Mouse (Mus musculus): ENCODE data around the gene Tomm40l.

The Tomm40l gene

DNA sequence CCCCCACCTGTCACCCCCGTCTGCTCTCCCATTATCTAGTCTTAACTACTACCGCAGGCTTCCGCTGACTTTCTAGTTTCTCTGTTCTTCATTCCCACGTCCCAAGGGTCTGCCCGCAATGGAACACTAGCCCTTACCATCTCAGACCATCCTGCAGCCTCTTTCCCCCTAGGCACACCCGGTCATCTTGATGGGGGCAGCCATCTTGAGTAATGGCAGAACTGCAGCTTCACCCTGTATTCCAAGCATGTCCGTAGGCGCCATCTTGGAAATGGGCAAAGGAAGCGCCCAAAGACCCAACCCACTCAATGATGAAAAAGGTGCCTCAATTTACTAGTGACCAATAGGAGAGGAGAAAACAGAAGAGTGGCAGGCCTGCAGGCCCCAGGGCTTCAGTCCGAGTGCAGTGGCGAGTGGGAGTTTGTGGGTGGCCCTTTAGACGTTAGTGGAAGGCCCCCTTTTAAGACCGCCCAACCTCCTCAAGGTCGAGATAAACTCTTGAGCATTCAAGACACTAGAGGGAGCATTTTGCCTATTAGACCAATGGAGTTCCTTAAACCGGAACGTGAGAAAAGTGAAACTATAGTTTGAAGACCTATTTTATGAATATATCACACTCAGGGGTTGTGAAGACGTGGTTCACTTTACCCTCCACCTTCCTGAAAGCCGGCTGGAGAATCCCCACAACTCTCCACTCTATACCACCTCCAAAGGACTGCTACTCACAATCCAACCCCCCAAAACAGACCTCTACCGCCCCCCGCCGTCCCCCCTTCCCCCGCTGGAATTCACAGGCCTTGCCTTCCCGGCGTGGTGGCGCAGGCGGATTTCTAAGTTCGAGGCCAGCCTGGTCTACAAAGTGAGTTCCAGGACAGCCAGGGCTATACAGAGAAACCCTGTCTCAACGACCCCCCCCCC lies at the start of gene Tomm40l:
TSS of gene Tomm40l (minus strand) at position 277 of the 918 bp plus-strand sequence.
- peak; percentile 87 for DNase-seq (ENCODE audit: low spot score in 2 of 2)

DNA sequence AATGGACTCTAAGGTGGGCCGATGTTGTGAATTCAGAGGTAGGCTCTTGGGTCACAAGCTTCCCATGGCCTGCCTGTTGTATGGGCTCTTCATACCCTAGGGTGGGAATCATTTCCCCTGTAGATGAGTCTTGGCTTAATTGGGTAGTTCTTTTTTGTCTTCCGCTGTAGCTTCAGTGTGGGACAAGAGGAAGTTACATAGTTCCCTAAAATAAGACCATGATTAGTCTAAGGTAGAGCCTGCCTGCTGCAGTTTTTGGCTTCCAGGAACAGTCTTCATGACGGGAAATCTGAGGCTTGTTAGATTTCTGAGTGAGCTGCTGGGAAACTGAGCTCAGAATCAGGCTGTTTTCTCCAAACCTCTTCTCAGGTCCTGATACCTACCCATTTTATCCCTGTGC lies 49.8 kb upstream of the Tomm40l start:
- no peak for DNase-seq (ENCODE audit: low spot score in 2 of 2)

DNA sequence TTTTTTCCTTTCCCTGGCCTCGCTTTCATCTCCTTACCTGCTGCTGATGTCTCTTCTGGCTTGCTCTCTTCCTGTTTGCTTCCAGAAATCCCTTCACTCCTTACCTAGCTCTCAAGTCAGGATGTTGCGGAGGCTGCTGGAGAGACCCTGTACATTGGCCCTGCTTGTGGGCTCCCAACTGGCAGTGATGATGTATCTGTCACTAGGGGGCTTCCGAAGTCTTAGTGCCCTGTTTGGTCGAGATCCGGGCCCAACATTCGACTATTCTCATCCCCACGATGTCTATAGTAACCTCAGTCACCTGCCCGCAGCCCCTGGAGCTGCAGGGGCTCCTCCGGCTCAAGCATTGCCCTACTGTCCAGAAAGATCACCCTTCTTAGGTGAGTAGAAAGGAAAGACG lies 49.3 kb upstream of the Tomm40l start:
- peak in 1 of 2 experiments; percentile 64 for DNase-seq (ENCODE audit: low spot score in 2 of 2)

DNA sequence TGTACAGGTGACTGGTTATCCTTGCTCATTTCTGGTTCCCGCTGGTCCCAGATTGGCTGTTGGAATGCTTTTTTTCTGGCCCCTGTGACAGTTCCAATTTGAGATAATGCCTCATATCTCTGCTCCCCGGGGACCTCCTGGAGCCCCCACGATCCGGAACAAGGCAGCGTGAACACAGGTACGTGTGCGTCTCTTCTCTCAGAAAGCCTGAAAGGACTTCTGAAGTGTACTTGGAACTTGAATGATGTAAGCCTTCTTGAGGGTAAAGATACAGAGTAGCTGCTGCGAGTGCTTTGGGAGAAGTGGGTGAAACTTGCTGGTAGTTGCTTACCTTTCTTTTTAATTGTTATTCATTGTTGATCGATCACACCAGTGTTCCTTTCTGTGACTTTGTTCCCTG lies 48.9 kb upstream of the Tomm40l start:
- DNase-seq (ENCODE audit: low spot score in 2 of 2): no peak

DNA sequence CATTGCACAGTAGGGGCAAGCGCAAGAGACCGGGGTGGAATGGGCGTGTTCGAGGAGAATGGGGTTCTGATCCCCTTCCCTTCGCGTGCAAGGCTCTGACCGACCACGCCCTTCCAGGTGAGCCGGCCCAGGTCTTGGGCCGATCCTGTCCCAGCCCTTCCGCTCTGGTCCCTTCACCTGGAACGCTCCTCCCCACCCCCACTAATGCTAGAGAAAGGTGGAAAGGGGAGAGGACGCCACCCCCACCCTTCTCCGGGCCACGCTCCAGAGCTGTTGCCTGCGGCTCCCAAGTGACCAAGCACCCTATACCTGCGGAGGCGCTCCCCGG lies 48.2 kb upstream of the Tomm40l start:
- DNase-seq (ENCODE audit: low spot score in 2 of 2): peak in 1 of 2 experiments; percentile 74

- DNase-seq (ENCODE audit: low spot score in 2 of 2): peak; percentile 98 to 99
These were observed 47.7 kb upstream of the Tomm40l start, which contains the start of gene B4galt3 for GRCm38 (mm10) chr1:171269848-171270572. Gene B4galt3, plus strand, starts transcription at chr1:171270328.

- no peak for DNase-seq (ENCODE audit: low spot score in 2 of 2)
These were observed 46.0 kb upstream of the Tomm40l start for GRCm38 (mm10) chr1:171268341-171268740.

DNA sequence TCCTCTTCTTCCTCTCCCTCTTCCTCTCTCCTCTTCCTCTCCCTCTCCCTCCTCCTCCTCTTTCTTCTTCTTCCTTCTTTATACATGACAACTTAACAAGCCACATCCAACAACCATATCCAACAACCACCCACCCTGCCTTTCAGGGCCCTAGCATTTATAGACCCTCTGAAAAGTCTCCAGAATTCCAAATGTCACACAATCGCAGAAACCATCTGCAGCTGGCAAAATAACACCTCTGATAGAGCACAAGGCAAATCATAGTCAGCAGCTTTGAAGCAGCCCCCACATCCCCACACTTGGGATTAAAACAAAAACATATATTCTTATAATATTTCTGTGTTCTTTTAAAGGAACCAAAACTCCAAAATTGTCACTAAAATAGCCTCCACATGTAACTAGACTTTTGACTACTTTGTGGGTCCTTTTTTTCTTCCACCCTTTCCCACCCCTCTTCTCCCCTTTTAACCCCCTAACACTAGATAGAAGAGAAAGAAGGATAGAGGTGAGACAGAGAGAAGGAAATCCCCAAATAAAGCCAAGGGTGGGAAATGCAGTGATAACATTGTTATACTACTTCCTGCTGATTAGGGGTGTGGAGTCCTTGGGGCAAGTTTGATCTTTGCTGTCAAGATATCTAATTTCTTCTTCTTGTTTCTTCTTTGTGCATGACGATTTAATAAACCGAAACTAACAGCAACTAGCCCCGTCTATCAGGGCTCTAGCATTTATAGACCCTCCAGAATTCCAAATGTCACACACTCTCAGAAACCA lies 43.8 kb upstream of the Tomm40l start:
- DNase-seq (ENCODE audit: low spot score in 2 of 2): no peak

GRCm38 (mm10) chr1:171263666-171264461 lies 41.5 kb upstream of the Tomm40l start:
- no peak for DNase-seq (ENCODE audit: low spot score in 2 of 2)

DNA sequence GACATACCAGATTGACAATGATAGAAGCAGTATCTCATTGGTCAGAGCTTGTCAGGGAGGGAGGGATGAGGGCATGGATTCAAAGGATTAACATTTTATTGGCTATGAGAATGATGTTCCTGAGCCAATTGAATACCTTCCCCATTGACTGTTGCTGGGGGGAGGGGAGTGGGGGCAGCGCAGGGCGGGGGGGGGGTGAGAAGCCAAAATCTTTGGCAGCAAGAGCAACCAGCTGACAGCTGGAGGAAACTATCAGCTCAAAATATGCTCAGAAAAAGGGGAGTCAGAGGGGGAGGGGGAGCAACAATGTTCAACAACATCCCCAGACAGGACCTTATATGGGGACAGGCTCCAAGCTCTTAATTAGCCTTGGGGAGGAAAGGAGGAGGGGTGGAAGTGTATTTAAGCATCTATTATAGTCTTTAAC lies 40.9 kb upstream of the Tomm40l start:
- DNase-seq (ENCODE audit: low spot score in 2 of 2): no peak

- no peak for DNase-seq (ENCODE audit: low spot score in 2 of 2)
These were observed 40.3 kb upstream of the Tomm40l start for GRCm38 (mm10) chr1:171262594-171263130.

GRCm38 (mm10) chr1:171260316-171260715 lies 38.0 kb upstream of the Tomm40l start:
- DNase-seq (ENCODE audit: low spot score in 2 of 2): no peak

GRCm38 (mm10) chr1:171258921-171259320 lies 36.6 kb upstream of the Tomm40l start:
- DNase-seq (ENCODE audit: low spot score in 2 of 2): no peak

DNA sequence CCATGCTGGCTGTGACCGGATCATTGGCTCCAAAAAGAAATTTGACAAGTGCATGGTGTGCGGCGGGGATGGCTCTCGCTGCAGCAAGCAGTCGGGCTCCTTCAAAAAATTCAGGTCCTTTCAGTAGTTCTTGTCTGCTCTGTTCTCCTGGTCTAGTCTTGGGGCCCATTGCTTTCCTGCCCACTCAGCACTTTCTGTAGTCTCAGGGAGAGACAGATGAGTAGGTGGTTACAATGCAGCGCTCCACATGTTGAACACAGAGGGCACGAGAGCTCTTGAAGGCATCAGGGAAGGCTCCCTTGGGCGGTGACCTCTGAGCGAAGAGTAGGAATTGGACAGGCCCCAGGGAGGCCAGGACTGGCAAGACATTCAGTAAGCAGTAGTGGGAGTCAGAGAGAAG lies 35.5 kb upstream of the Tomm40l start:
- DNase-seq (ENCODE audit: low spot score in 2 of 2): no peak

DNA sequence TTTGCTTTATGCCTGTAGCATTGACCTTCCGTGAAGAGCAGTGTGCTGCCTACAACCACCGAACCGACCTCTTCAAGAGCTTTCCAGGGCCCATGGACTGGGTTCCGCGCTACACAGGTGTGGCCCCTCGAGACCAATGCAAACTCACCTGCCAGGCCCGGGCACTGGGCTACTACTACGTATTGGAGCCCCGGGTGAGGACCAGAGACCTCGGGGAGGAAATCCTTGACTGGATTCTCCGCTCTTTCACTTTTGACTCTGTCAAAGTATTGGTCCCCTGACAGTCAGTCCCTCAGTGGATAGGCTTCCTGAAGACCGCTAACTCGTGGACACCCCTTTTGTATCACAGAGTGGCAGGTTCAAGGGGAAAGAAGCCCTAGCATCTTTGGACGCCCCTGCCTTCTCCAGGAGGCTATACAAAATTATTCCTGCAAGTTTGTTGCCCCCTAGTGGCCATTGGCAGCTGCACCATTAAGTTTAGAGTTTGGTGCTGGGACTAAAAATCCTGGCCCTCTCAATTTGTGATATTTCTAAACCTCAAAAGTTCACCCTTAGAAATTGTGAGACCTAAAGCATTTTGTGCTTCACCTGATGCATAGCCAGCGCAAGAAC lies 34.7 kb upstream of the Tomm40l start:
- peak; percentile 61 to 82 for DNase-seq (ENCODE audit: low spot score in 2 of 2)

- peak in 1 of 2 experiments; percentile 64 for DNase-seq (ENCODE audit: low spot score in 2 of 2)
These were observed 33.9 kb upstream of the Tomm40l start for GRCm38 (mm10) chr1:171256095-171256818.

- DNase-seq (ENCODE audit: low spot score in 2 of 2): no peak
These were observed 30.1 kb upstream of the Tomm40l start for GRCm38 (mm10) chr1:171252415-171252814.

DNA sequence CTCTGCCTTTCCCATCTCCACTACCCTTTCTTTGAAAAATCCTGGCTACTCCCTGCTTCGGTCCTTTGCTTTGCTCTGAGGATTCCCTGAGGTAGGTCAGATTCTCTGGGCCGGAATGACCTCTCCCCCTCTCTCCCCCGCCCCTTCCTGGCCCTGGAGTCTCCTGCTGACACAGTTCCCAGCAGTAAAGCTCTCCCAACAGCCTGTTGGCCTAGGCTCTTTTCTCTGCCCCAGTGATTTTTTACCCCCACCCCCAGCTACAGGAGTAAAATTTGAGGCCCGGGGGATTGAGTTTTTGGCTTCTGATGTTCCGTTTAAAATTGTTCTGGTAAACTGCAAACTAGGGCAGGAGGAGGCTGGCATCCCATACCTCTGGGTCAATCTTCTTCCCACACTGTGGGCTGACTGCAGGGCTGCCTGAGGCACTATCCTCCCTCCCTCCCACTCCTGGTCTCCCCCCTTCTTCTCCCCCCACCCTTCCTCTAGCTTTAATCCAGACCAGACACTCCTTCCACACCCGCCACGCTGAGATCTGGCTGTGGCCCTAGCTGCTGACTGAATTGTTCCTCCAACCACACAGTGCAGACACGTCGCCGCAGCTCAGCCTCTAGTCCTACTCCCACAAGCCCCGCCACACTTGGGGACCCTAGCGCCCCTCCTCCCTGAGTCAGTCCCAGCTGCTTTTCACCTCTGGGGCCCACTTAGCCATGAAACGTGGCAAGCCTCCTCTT lies 29.4 kb upstream of the Tomm40l start:
- no peak for DNase-seq (ENCODE audit: low spot score in 2 of 2)

Measured in spleen, postnatal 4 days (tissue).